Comparison of ENCODE assay signal across 29 mouse cellular contexts in genomic region chr7:19818875-19819274, GRCm38 (mm10). TPM values are rescaled to one million over a fixed set of nuclear protein-coding genes. Genes with fewer than 3 reads are reported as not detected.
DNase-seq lines count a peak whose midpoint lies in the region; ATAC-seq and TF ChIP-seq lines count a peak whose summit lies in the region.
"Had no signal": no experiment of that assay in that cellular context is flagged by ENCODE, and none has a peak within 500 bp of the region (broad histone marks: within the 10 kb centered on the region; RNA-seq: fewer than 3 reads in every experiment).

No protein-coding gene starts in this region.

- H3K79me2 ChIP-seq in heart, adult 2 months (replicated peaks; ENCODE audit: control insufficient read depth, insufficient read depth, low read length): no peaks in the 10 kb centered on the region

- WGBS in small intestine, adult 2 months: 44% methylated on average over 7 of the region's 7 CpGs
- WGBS in heart, adult 2 months: 92% methylated on average over 7 of the region's 7 CpGs
- WGBS in midbrain, embryonic 13.5 days: 85% methylated on average over 7 of the region's 7 CpGs

- peak; percentile 39 for DNase-seq in CD4-positive, CD25-positive, alpha-beta regulatory T cell, adult 2 months (ENCODE audit: low read depth, low spot score)
- DNase-seq in CD4-positive helper T cell, adult 2 months (ENCODE audit: low read depth, low spot score): peak; percentile 59
- no peak for DNase-seq in cerebellum, adult 11-12 months
- DNase-seq in heart, adult 2 months: no peak
- DNase-seq: cerebellum, postnatal 10 days; gastrocnemius, postnatal 14 days; heart, adult 18-20 months; kidney, adult 11 months; right cerebral cortex, adult 18-20 months; thymus, postnatal 14 days had no signal

- no peaks in the 10 kb centered on the region for H3K27me3 ChIP-seq in small intestine, adult 2 months (ENCODE audit: control insufficient read depth, insufficient read depth, low read length)
- H3K27me3 ChIP-seq in heart, adult 2 months (ENCODE audit: control insufficient read depth, insufficient read depth, low read length): no peaks in the 10 kb centered on the region
- H3K27me3 ChIP-seq in midbrain, embryonic 13.5 days: peaks cover 62% of the 10 kb centered on the region
- H3K27me3 ChIP-seq: Patski had no signal

- TF ChIP-seq EP300 in heart, adult 2 months (IDR thresholded peaks at IDR 0.05; ENCODE audit: insufficient read depth, low read depth, low read length): no peak

- H3K36me3 ChIP-seq in small intestine, adult 2 months (ENCODE audit: control insufficient read depth, insufficient read depth, low read length): peaks cover 26% of the 10 kb centered on the region
- no peaks in the 10 kb centered on the region for H3K36me3 ChIP-seq in heart, adult 2 months (ENCODE audit: control insufficient read depth, insufficient read depth, low read length)
- no peaks in the 10 kb centered on the region for H3K36me3 ChIP-seq in midbrain, embryonic 13.5 days
- H3K36me3 ChIP-seq: embryonic facial prominence, embryonic 13.5 days; forebrain, embryonic 15.5 days; hindbrain, embryonic 12.5 days; limb, embryonic 13.5 days; midbrain, embryonic 10.5 days; neural tube, embryonic 12.5 days had no signal

- no peak for ATAC-seq in CD4-positive, CD25-positive, alpha-beta regulatory T cell, adult 4 months
- no peak for ATAC-seq in midbrain, embryonic 13.5 days
- ATAC-seq: activated CD4-positive, CD25-positive, alpha-beta regulatory T cell, adult 4 months; forebrain, embryonic 15.5 days; Patski had no signal

- H3K9me3 ChIP-seq in midbrain, embryonic 13.5 days: no peaks in the 10 kb centered on the region

- peak overlapping the region; percentile 93 for H3K27ac ChIP-seq in embryonic fibroblast, embryonic 13.5 days (ENCODE audit: insufficient read depth, low read length)
- H3K27ac ChIP-seq in small intestine, adult 2 months (ENCODE audit: insufficient read depth, low read depth, low read length): peak overlapping the region; percentile 90
- no peak overlapping the region for H3K27ac ChIP-seq in heart, adult 2 months
- no peak overlapping the region for H3K27ac ChIP-seq in midbrain, embryonic 13.5 days
- H3K27ac ChIP-seq: forebrain, embryonic 15.5 days; hindbrain, embryonic 12.5 days; kidney, postnatal 0 days; limb, embryonic 13.5 days; midbrain, embryonic 10.5 days; neural tube, embryonic 12.5 days had no signal

- H3K4me3 ChIP-seq in embryonic fibroblast, embryonic 13.5 days (ENCODE audit: insufficient read depth, low read length): no peak overlapping the region
- no peak overlapping the region; the same call in 1 of the 2 replicates for H3K4me3 ChIP-seq in small intestine, adult 2 months (ENCODE audit: low read depth, low read length)
- no peak overlapping the region for H3K4me3 ChIP-seq in heart, adult 2 months
- no peak overlapping the region for H3K4me3 ChIP-seq in midbrain, embryonic 13.5 days (replicated peaks)
- H3K4me3 ChIP-seq: embryonic facial prominence, embryonic 13.5 days; forebrain, embryonic 15.5 days; hindbrain, embryonic 12.5 days; limb, embryonic 13.5 days; midbrain, embryonic 10.5 days; neural tube, embryonic 12.5 days had no signal

- TF ChIP-seq CTCF in embryonic fibroblast, embryonic 13.5 days (IDR thresholded peaks at IDR 0.05; ENCODE audit: borderline replicate concordance, insufficient read depth, low read length): no peak
- no peak for TF ChIP-seq CTCF in small intestine, adult 2 months (IDR thresholded peaks at IDR 0.05; ENCODE audit: extremely low read depth, insufficient read length, insufficient replicate concordance, low read depth, low read length)
- TF ChIP-seq CTCF in heart, adult 2 months (IDR thresholded peaks at IDR 0.05): no peak

- H3K4me2 ChIP-seq in midbrain, embryonic 13.5 days (replicated peaks): no peak overlapping the region
- H3K4me2 ChIP-seq: embryonic facial prominence, embryonic 13.5 days; forebrain, embryonic 15.5 days; hindbrain, embryonic 12.5 days; limb, embryonic 13.5 days; neural tube, embryonic 12.5 days had no signal

- no peak overlapping the region for H3K9ac ChIP-seq in heart, adult 2 months (ENCODE audit: low read depth, low read length)
- no peak overlapping the region for H3K9ac ChIP-seq in midbrain, embryonic 13.5 days (replicated peaks)
- H3K9ac ChIP-seq: embryonic facial prominence, embryonic 13.5 days; forebrain, embryonic 15.5 days; hindbrain, embryonic 12.5 days; limb, embryonic 13.5 days; neural tube, embryonic 12.5 days had no signal

- no peak for TF ChIP-seq POLR2A in embryonic fibroblast, embryonic 13.5 days (IDR thresholded peaks at IDR 0.05; ENCODE audit: low read depth, low read length)
- no peak for TF ChIP-seq POLR2A in small intestine, adult 2 months (IDR thresholded peaks at IDR 0.05; ENCODE audit: low read depth, low read length)
- no peak for TF ChIP-seq POLR2A in heart, adult 2 months (IDR thresholded peaks at IDR 0.05; ENCODE audit: insufficient read depth, low read depth, low read length)

- intact Hi-C loops in heart, adult 2 months (cut with DNase I): no loop called here

- H3K4me1 ChIP-seq in embryonic fibroblast, embryonic 13.5 days (ENCODE audit: control insufficient read depth, insufficient read depth, low read length): peaks cover 10% of the 10 kb centered on the region
- peaks cover 38% of the 10 kb centered on the region for H3K4me1 ChIP-seq in small intestine, adult 2 months (ENCODE audit: control insufficient read depth, insufficient read depth, insufficient read length, low read length)
- peaks cover 17% of the 10 kb centered on the region for H3K4me1 ChIP-seq in heart, adult 2 months (ENCODE audit: control insufficient read depth, insufficient read depth, low read length)
- H3K4me1 ChIP-seq in midbrain, embryonic 13.5 days (replicated peaks): peaks cover 36% of the 10 kb centered on the region

RNA-seq across cellular contexts. Expression of gene Bcl3, which starts 3.7 kb away (rescaled TPM):
- 10 to 100 TPM; 16.0 to 20.5 TPM for polyA plus RNA-seq in CD4-positive, CD25-positive, alpha-beta regulatory T cell, adult 4 months (2017; shearing (Covaris generic))
- polyA plus RNA-seq in embryonic fibroblast, embryonic 13.5 days (2011; ENCODE audit: insufficient read length, low read depth, missing spikeins): 24.1 and 37.9 TPM in 2 replicates
- 169 and 226 TPM in 2 replicates for polyA plus RNA-seq in small intestine, adult 2 months (2012; rRNA removed)
- total RNA-seq in heart, adult 2 months (2021): 1 to 10 TPM; 3.5 to 6.1 TPM
- polyA plus RNA-seq in heart, adult 2 months (2012; rRNA removed): 11.9 and 14.0 TPM in 2 replicates
- 0.27 and 0.88 TPM in 2 replicates for polyA plus RNA-seq in midbrain, embryonic 13.5 days (2015; fragmentation: Nextera tagmentation; extraction: Ambion mirVana)

RNA-seq across cellular contexts. Expression of gene Cblc, which starts 22.3 kb away (rescaled TPM):
- polyA plus RNA-seq in CD4-positive, CD25-positive, alpha-beta regulatory T cell, adult 4 months (2017; shearing (Covaris generic)): not detected
- polyA plus RNA-seq in embryonic fibroblast, embryonic 13.5 days (2011; ENCODE audit: insufficient read length, low read depth, missing spikeins): not detected in 2 replicates
- 56.7 and 145 TPM in 2 replicates for polyA plus RNA-seq in small intestine, adult 2 months (2012; rRNA removed)
- under 1 TPM; 0.63 to 0.77 TPM for total RNA-seq in heart, adult 2 months (2021)
- polyA plus RNA-seq in heart, adult 2 months (2012; rRNA removed): 0.41 and 1.2 TPM in 2 replicates
- polyA plus RNA-seq in midbrain, embryonic 13.5 days (2015; fragmentation: Nextera tagmentation; extraction: Ambion mirVana): 0.32 TPM in 1 of 2 replicates, not detected in the other
- total RNA-seq: gastrocnemius, postnatal 14 days; layer of hippocampus, postnatal 25 days; left cerebral cortex, postnatal 14 days had no signal
- polyA plus RNA-seq: activated CD4-positive, CD25-positive, alpha-beta regulatory T cell, adult 4 months; forebrain, embryonic 15.5 days had no signal

RNA-seq across cellular contexts. Expression of gene Gm19345, which starts 32.9 kb away (rescaled TPM):
- not detected for polyA plus RNA-seq in CD4-positive, CD25-positive, alpha-beta regulatory T cell, adult 4 months (2017; shearing (Covaris generic))
- not detected in 2 replicates for polyA plus RNA-seq in embryonic fibroblast, embryonic 13.5 days (2011; ENCODE audit: insufficient read length, low read depth, missing spikeins)
- 0.13 TPM in 1 of 2 replicates, not detected in the other for polyA plus RNA-seq in small intestine, adult 2 months (2012; rRNA removed)
- not detected for total RNA-seq in heart, adult 2 months (2021)
- not detected in 2 replicates for polyA plus RNA-seq in heart, adult 2 months (2012; rRNA removed)
- 5.7 and 6.6 TPM in 2 replicates for polyA plus RNA-seq in midbrain, embryonic 13.5 days (2015; fragmentation: Nextera tagmentation; extraction: Ambion mirVana)
- total RNA-seq: adrenal gland, postnatal 10 days; gastrocnemius, postnatal 14 days; heart, adult 18-20 months had no signal
- polyA plus RNA-seq: activated CD4-positive, CD25-positive, alpha-beta regulatory T cell, adult 4 months; heart, postnatal 0 days; kidney, postnatal 0 days; limb, embryonic 13.5 days; midbrain, embryonic 10.5 days; stomach, embryonic 14.5 days had no signal

RNA-seq across cellular contexts. Expression of gene Ceacam16, which starts 42.2 kb away (rescaled TPM):
- not detected for polyA plus RNA-seq in CD4-positive, CD25-positive, alpha-beta regulatory T cell, adult 4 months (2017; shearing (Covaris generic))
- polyA plus RNA-seq in embryonic fibroblast, embryonic 13.5 days (2011; ENCODE audit: insufficient read length, low read depth, missing spikeins): not detected in 2 replicates
- polyA plus RNA-seq in small intestine, adult 2 months (2012; rRNA removed): 0.47 and 1.3 TPM in 2 replicates
- under 1 TPM in 1 of 2 experiments, not detected in 1; 0.14 TPM for total RNA-seq in heart, adult 2 months (2021)
- 0.35 and 0.66 TPM in 2 replicates for polyA plus RNA-seq in heart, adult 2 months (2012; rRNA removed)
- polyA plus RNA-seq in midbrain, embryonic 13.5 days (2015; fragmentation: Nextera tagmentation; extraction: Ambion mirVana): 0.54 and 0.62 TPM in 2 replicates
- total RNA-seq: heart, adult 18-20 months; layer of hippocampus, postnatal 25 days; left cerebral cortex, postnatal 14 days had no signal
- polyA plus RNA-seq: embryonic facial prominence, embryonic 13.5 days; heart, postnatal 0 days; hindbrain, embryonic 12.5 days; kidney, postnatal 0 days; limb, embryonic 13.5 days; liver, embryonic 16.5 days; midbrain, embryonic 10.5 days; neural tube, embryonic 12.5 days; Patski; stomach, embryonic 14.5 days had no signal

RNA-seq across cellular contexts. Expression of gene Bcam, which starts 48.1 kb away (rescaled TPM):
- 1 to 10 TPM; 2.5 to 3.7 TPM for polyA plus RNA-seq in CD4-positive, CD25-positive, alpha-beta regulatory T cell, adult 4 months (2017; shearing (Covaris generic))
- 2.1 and 2.5 TPM in 2 replicates for polyA plus RNA-seq in embryonic fibroblast, embryonic 13.5 days (2011; ENCODE audit: insufficient read length, low read depth, missing spikeins)
- 18.6 and 20.3 TPM in 2 replicates for polyA plus RNA-seq in small intestine, adult 2 months (2012; rRNA removed)
- total RNA-seq in heart, adult 2 months (2021): 100 to 1,000 TPM; 190 to 214 TPM
- polyA plus RNA-seq in heart, adult 2 months (2012; rRNA removed): 240 and 262 TPM in 2 replicates
- polyA plus RNA-seq in midbrain, embryonic 13.5 days (2015; fragmentation: Nextera tagmentation; extraction: Ambion mirVana): 5.2 and 6.4 TPM in 2 replicates

Comparison
In these comparisons a context has a peak if more than half of its experiments do, and no peak if none do; other contexts are left out.
1. DNase-seq: peak in CD4-positive, CD25-positive, alpha-beta regulatory T cell, adult 2 months (single experiment) and CD4-positive helper T cell, adult 2 months (single experiment); none in cerebellum, adult 11-12 months (single experiment) and heart, adult 2 months (0 of 2).
2. H3K27ac ChIP-seq: peak in embryonic fibroblast, embryonic 13.5 days (single experiment) and small intestine, adult 2 months (single experiment); none in heart, adult 2 months (single experiment) and midbrain, embryonic 13.5 days (single experiment).
3. RNA of gene Cblc, which starts 22.3 kb away (polyA plus RNA-seq): 56.7 to 145 TPM in small intestine, adult 2 months; 0.41 to 1.2 TPM in heart, adult 2 months, 0.32 TPM in midbrain, embryonic 13.5 days, not detected in CD4-positive, CD25-positive, alpha-beta regulatory T cell, adult 4 months and not detected in embryonic fibroblast, embryonic 13.5 days; every median in the first group is over 10 times any median in the second.